Mouse (Mus musculus) hindlimb bud, embryonic 11.5 days (tissue): ENCODE measurements around the gene Lrfn3.

Source experiments
- DNase-seq: peaks from one replicate; pipeline ENCODE4 v3.0.0-alpha.2; 2012; ENCODE audit warnings: low read depth, low spot score; ENCODE audit errors: extremely low spot score

Lrfn3 gene

DNA sequence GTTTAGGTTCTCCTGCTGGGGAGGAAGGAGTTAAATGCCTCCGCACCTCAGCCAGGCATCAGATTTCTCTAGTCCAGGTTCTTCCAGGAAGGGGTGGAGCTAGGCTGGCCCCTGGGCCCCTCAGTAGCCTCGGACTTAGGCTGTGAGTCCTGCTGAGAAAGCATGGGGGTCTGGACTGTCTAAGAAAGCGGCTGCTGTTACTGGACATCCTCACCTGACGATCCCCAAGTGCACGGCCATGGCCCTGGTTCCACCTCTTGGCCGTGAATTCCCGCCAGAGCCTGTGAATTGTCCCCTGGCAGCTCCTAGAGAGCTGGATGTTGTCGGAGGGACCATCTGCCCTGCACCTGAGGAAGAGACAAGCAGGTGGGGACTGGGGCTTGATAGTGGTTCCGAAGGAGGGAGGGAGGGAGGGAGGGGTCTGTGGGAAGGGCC is 47.8 kb downstream of the Lrfn3 start, which contains the start of gene Syne4:
Gene Syne4 (plus strand): TSS at position 87 of the 435 bp plus-strand sequence.
- DNase-seq, result no peak

DNA sequence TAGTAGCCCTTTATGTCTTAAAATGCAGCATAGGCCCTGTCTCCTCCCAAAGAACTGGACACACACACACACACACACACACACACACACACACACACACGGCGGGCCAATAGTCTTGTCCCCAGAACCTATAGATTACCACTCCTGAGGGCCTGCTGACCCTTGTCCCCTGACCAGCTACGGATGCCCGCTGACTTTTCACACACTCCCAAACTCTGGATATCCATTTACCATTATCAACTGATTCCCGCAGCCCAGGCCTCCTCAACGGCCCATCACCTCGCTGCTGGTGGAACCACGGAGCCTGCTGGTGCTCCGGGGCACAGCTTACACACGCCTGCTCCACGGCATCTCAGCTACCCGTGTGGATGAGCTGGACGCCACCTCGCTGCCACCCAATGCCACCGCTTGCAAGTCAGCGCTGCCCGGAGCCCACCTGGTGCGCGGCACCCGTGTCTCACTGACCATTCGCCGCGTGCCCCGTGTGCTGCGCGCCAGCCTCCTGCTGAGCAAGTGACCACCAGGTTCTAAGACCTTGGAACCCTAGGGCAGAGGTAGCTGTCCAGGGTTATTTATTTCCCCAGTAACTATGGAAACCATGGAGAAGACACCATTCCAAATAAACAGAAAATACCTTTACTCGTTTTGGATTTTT is 48.8 kb downstream of the Lrfn3 start:
- DNase-seq, result no peak

GRCm38 (mm10) chr7:30310136-30310535 is 52.4 kb downstream of the Lrfn3 start:
- no peak for DNase-seq

- DNase-seq, result no peak
Observed at GRCm38 (mm10) chr7:30309395-30310129, 53.0 kb downstream of the Lrfn3 start.

DNA sequence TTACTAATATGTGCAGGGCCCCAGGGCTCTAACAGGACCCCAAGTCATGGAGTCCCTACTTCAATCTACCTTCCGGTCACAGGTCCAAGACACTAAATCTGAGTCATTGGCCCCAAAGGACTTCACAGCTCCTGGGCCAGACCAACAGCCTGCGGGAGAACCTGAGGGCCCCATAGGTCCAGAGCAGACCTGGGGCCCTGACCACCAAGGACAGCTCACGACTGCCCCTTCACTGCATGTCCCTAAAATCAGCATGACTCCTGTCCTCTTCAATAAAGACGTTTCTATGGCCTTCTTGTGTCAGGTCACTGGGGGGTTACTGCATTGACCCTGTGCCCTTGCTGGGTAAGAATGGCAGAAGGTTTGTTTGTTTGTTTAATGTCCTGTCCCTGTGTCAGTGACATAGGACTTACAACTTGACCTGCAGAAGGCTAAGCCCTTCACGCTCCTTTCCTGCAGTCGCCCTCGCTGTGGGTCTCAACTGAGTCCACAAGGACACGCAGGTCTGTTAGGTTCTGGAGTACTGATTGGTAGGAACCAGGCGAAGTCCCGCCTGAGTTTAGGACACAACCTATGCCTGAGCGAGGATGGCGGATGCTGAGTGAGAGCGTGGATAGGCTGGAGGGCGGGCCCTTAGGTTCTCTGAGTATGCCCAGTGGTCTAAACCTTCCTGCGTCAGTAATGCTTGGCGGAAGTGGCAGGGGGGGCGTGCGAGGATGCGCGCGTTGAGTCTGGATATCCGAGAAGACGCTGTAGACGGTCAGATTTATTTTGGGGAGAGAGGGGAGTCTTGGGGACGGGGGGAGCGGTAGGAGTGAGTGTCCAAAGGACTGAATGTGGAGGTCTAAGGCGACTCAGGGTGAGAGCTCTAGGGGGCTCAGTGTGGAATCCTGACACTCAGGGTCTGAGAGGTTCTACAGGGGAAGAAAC is 54.2 kb downstream of the Lrfn3 start, which contains the start of gene Alkbh6:
Gene Alkbh6 (plus strand): TSS at position 642 of the 930 bp plus-strand sequence.
- peak; percentile 70 for DNase-seq

DNA sequence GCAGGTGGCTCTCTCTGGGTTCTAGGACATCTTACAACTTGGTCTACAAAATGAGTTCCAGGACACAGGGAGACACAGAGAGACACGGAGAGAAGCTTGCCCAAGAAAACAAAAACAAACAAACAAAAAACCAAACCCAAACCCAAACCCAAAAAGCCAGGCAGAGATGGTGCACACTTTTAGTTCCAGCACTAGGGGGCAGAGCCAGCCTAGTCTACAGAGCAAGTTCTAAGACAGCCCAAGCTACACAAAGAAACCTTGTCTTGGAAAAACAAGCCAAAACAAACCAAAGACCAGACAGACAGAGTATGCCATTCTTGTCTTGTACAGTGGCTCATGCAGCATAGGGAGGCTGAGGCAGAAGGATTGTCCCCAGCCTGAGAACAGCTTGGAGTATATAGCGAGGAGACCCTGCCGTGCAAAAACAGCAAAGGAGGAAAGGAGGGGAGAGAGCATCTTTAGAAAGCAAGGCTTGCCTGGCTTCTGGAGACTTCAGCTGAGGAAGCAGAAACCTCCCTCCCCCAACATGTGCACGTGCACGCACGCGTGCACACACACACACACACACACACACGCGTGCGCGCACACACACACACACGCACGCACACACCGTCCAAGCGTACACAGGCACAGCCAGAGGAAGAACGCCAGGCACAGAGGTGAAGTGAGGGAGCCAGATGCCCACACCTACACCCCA is 56.3 kb downstream of the Lrfn3 start:
- no peak for DNase-seq
